Mouse (Mus musculus) Muller cell, postnatal 12 days (primary cell): Measurements from ENCODE around the gene Arl3.

ENCODE experiments used
- DNase-seq: peaks from one replicate; pipeline ENCODE4 v3.0.0-alpha.2; 2015; ENCODE audit errors: inconsistent ontology term

The Arl3 gene

DNA sequence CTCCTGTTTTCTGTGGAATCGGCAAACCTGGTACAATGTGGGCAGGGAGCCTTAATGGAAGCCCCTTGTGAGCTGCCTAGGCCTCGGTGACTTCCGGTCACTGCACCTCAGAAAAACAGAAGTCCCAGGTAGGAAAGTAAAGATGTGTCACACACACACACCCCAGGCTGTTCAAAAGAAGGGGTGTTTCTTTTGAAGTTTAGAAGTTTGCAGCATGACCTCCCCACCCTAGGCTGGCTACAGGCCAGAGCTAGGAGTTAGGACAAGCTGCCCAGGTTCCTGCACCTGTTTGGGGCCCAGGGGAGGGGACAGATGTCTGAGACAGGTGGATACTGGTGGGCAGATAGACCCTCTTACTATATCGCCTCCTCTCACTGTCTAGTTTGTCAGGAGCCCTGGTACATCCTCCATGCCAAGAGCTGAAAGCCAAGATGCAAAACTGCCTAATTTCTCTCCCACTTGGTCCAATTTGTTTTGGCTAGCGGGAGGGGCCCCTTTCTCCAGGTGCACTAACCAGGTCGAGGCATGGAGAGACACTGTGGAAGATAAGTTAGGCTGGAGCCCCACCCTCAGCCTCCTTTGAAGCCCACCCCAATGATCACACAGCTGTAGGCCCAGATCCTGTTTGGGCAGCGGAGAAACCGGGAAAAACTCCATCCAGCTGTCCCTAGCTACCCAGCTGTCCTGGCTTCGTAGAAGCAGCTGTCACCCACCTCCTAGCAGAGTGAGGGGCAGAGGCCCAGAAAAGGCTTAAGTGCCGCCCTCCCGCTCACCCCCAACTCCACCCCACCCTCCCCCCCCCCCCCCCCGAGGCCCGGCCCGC is 55.3 kb downstream of the Arl3 start:
- no peak for DNase-seq

DNA sequence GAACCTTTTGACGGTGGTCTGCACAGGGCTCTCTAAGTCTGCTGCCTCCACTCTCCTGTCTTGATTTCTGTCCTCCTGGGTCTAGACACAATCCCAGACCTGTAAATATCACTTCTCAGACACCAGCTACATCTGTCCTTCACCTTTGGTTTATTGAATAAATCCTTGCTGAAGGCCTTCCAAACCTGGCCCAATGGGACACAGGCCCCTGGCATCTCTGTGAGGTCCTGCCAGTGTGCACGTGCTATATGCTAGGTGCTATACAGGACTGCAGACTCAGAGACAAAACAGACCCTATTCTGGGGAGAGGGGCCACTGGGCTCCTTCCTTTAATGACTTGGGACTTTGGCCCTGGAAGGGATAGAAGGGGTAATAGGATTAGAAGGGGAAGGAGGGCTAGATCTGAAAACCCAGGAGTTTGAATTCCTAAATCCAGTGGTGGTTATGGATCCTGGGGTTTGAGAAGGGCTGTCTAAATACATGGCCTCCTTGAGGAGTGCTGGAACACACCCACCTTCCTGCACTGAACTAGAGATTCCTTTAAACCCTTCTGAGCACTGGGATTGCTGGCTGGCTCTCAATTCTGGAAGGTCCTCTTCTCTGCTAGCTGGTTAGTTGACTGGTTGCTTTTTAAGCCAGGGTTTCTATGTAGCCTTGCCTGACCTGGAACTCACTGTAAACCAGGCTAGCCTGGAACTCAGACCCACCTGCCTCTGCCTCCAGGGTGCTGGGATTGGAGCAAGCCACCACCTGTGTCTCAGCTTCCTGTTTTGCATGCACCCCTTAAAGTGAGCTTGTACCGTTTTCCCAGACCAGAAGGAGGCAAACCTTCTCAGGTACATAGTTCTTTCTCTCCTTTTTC is 56.1 kb downstream of the Arl3 start:
- no peak for DNase-seq

DNA sequence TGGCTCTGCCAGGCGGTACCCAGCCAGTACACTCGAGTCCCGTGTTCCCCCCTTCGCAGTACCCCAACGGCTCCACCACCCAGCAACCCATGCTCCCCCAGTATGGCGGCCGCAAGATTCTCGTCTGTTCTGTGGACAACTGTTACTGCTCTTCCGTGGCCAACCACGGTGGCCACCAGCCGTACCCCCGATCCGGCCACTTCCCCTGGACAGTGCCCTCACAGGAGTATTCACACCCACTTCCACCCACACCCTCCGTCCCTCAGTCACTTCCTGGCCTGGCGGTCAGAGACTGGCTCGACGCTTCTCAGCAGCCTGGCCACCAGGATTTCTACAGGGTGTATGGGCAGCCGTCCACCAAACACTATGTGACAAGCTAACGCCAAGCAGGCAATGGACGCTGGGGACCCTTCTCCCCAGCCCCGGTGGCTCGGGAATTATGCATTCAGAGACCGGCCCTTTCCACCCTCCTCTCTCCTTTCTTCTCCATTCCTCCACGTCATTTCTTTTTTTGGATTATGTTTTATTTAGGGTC is 57.6 kb downstream of the Arl3 start:
- no peak for DNase-seq

DNA sequence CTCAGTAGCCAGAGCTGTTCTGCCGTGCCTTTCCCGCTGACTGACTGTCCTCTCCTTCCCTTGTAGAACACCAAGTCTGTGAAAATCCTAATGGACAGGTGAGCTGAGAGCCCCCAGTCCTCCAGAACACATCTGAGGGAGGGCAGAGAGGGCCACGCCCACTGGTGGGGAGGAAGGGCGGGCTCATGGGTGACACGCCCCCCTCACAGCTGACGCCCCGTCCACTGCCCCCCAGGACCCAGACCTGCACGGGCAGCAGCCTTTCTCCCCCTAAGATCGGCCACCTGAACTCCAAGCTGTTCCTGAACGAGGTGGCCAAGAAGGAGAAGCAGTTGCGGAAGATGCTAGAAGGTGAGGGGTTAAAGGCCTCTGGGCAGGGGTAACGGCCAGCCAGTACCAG is 58.6 kb downstream of the Arl3 start:
- no peak for DNase-seq

DNA sequence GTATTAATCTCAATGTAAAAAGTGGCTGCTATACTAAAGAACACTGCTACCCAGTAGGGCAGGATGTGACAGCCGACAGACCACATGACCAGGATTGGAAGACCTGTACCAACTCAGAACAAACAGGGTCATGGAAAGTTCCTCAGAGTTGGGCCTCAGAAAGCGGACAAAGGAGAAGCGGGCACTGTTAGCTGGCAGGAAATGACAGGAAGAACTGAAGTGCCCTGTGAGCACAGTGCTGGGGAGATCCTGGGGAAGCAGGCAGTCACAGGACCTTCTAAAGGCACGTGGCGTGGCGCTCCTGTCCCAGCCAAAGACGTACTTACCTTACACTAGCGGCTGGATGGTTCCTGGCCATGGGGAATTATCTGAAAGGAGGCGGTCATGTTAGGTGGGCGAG is 61.7 kb downstream of the Arl3 start:
- no peak for DNase-seq

DNA sequence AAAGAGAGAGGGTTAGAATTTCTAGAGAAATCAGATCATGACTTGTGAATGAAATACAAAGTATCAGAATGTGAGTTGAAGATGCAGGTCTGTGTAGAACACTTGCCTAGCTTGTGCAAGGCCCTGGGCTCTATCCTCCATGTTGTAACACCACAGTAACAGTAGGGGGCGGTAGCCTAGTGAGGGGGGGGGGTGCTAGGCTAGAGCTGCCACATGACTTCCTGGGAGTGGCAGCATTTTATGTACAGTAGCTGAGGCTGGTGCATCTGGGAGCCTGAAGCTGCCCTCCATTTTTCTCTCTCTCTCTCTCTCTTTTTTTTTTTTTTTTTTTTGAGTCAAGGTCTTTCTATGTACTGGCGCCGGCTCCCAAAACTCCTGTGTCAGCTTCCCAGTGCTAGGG is 62.2 kb downstream of the Arl3 start:
- no peak for DNase-seq

DNA sequence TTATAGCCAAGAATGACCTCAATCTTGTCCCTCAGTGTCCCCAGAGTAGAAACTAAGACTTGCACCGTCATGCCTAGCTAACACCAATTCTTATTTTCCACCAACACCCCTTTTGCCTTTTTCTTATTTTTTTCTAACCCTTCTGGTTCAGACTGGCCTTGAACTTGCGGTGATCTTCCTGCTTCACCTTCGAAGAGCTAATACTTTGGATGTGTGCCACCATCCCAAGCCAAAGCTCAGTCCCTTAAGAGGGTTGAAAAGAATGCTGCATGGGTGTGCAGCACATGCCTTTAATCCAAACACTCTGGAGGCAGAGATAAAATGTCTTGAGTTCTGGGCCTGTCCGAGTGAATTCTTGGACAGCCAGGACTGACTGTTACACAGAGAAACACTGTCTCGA is 62.6 kb downstream of the Arl3 start:
- no peak for DNase-seq

DNA sequence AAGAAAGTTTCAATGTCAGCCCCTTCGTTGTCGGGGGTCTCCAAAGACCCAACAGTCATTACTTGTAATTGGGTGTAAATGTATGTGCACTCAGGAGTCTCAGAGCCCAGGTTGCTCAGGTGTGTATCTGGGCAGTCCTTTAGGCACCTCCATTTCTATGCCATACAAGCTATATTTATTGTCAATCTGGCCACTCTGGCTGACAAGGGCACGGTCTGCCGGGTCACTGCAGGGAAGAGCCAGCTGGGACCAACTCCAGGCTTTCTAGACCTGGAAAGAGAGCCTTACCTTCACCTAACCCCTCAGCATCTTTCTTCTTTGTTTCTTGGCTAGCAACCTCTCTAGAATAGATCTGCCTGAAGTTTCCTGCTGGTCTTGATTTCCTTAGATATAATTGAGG is 63.3 kb downstream of the Arl3 start:
- DNase-seq = no peak

DNA sequence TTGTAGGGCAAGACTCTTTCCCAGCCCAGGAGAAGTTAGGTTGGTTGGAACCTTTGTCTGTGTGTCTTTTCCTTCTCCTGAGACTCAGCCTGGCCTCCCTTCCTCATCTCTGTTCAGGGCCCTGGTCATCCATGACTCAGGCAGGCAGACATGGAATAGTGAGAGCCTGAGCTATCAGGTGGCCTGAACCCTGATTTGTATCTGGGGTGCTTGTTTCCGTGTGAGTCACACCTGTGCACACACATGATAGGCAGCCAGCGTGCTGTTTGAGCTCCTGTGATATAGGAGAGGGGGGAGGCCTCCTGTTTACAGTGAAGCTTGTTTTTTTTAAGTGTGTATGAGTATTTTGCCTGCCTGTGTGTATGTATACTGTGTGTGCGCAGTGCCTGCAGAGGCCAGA is 63.8 kb downstream of the Arl3 start:
- DNase-seq = no peak

DNA sequence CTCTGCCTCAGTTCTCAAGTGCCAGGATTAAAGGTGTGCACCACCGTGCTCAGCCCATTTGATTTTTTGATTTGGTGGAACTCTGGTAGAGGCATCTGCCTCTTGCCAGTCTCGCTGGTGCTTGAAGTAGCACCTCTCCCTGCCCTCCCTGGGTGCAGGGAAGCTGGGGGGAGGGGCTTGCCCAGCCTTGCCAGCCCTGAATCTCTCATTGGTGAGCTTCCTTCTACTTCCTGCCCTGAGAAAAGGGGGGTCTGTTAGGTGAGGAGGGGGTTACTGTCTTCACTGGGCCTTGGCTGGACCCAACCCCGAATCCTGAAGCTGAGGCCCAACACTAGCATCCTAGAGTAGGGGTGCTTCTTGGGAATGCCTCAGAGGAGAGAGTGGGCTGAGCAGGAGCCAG is 64.3 kb downstream of the Arl3 start:
- no peak for DNase-seq

DNA sequence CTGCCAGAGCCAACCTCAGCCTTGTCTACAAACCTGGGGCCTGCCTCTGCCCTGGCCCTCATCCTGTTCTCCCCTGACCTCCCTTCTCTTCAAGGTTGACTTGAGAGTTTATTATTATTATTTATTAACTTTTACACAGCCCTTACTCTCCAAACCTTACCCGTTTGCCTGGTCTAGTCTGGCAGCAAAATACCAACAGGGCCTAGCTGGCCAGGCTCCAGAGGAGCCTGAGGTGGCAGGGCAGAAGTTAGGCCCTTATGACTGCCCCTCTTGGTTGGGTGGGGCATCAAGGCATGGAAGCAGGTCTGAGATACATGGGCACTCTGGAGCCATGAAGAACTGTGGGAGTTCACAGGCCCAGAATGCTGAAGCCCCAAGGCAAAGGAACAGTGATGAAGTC is 65.2 kb downstream of the Arl3 start:
- DNase-seq = no peak

DNA sequence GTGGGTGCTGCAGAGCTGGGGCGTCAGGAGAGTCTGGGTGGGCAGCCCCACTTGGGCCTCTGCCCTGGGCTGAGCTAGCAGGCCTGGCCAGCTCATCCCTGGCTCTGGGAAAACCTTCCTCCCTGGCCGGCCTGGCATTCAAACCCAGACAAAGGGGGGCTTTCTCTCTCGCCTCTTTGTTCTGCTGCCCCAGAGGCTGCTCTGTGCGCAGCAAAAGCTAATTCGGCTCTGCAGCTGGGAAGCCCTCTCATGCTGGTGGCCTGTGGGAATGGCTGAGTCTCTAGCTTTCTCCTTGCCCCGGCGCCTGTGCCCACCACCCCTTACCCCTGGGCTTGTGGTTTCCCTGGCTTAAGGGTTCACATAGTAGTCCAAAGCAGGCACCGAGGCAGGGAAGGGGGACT is 65.8 kb downstream of the Arl3 start:
- peak; percentile 73 for DNase-seq

DNA sequence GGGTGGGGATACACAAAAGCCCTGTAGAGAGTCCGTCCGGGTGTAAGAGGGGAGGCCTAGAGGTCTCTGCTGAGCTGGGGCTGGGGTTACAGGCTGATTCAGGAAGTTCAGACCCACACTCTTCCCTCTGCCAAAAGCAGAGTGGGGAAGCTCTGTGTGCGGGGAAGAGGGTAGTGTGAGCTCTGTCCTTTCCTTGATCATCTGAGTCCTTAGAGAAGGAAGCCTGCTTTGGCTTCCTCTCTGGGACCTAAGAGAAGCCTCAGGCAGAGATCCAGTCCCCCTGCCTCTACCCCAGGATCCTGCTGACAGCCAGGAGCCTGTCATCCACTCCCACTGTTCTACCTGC is 66.7 kb downstream of the Arl3 start:
- DNase-seq = no peak

DNA sequence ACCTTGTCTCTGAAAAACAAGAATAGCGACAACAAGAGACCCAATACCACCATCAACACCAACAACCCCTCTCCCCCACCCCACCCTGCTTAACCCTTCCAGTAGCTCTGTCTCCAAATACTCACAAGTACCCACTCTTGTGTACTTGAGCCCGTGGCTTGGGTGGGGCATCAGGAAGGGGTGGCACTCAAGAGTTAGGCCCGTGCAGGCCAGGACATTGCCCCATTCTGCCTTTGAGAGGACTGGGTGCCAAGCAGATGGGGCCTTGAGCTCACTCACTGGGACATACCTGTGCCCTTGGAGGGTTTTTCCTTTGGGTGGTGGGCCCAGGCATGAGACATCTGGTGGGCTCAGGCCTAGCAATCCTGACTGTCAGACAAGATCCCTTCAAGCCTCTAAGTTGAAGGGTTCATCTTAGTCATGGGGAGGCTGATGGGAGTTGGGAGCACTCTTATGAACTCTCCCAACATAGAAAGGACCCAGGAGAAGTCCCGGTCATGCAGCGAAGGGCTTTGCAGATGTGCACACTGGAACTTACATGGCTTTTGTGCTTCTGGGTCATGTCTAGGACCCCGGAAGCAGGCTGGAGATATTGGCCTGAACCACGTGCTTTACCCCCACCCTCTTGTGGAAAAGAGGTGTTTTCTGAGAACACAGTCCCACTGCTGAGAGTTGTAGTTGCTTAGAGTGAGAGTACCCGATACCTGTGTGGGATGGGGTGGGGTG is 67.2 kb downstream of the Arl3 start:
- no peak for DNase-seq

DNA sequence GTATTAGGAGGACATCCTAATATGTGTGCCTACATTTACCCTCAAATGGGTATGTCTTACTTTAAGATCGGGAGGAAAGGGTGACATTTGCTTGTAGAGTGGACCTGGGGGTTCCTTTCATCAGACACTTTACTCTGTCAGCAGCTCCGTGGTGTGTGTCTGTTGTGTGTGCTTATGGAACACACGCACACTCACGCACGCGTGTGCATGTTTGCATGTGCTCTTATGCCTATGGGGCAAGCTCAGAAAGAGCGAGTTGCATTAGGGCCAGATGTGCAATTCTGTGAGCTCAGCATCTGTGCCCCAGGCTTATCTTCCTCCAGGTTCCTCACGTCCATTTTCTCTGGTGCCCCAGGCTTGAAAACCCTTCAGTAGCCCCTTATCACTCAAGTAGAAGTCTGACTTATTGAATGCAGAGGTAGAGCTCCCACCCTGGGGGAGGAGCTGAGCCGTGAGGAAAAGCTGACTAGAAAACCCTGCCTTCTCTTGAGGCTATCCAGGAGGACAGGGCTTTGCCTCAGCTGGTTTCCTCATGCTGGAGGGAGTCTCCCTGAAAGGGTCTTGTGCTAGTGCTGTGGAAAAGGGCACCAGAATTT is 68.1 kb downstream of the Arl3 start:
- DNase-seq = no peak

DNA sequence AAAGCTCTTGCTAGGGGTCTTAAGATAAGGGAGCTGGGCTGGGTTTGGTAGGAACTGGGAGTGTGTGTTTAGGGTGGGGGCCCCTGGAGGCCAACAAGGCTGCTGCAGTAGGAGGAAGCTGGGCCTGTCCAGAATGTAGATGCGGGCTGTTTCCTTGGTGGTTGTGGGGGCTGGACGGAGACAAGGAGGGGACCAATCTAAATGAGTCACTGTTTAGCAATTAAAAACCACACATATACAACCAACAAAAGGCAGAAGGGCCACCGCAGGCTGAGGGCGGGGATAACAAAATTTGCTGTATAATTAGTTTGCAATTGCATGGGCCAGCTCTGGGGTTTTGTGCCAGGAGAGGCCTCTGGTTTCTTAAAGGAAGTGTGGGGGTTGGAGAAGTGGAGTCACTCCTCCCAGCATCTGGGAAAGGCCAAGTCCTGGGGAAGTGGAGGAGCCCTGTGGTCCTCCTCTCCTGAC is 68.9 kb downstream of the Arl3 start:
- peak; percentile 92 for DNase-seq

DNA sequence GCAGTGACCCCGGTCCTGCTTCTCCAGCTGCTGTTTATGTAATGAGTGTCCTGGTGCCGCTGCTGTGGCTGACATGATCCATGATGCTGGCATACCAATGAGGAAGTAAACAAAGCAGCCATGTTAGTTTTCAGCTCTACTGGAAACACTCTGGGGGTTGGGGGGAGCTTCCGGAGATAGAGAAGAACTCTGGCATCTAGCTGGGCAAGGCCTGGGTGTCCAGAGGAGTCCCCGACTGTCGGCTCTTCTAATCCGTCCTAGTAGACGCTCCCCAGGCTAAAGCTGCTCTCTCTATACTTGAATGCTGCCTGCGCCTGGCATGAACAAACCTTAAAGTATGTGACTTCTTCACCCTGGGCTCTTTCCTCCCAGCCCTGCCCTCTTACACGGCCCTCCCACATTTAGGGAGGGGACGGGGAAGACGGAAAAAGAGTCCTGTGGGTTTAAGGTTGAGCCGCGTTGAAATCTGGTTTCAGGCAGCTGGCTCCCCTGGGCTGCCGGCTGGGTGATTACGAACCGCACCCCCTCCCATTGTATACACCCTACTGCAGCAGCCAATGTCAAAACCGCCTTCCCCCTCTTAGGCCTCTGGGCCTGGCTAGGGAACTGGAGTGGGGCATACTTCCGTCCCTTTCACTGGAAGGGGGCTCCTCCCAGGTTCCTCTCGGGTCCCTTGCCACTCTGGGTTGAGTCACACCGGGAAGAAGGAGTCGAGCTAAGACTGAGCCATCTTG is 69.5 kb downstream of the Arl3 start:
- DNase-seq = peak; percentile 92

DNA sequence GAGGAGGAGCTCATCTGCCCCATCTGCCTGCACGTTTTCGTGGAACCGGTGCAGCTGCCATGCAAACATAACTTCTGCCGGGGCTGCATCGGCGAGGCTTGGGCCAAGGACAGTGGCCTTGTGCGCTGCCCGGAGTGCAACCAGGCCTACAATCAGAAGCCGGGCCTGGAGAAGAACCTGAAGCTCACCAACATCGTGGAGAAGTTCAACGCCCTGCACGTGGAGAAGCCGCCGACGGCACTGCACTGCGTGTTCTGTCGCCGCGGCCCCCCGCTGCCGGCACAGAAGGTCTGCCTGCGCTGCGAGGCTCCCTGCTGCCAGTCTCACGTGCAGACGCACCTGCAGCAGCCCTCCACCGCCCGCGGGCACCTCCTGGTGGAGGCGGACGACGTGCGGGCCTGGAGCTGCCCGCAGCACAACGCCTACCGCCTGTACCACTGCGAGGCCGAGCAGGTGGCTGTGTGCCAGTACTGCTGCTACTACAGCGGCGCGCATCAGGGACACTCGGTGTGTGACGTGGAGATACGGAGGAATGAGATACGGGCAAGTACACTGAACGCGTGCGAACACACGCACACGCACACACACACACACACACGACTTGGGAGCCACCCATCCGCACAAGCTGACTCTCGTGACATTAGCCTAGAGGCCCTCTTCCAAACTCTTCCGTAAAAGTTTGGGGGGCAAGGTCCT is 70.4 kb downstream of the Arl3 start:
- DNase-seq = peak; percentile 78

DNA sequence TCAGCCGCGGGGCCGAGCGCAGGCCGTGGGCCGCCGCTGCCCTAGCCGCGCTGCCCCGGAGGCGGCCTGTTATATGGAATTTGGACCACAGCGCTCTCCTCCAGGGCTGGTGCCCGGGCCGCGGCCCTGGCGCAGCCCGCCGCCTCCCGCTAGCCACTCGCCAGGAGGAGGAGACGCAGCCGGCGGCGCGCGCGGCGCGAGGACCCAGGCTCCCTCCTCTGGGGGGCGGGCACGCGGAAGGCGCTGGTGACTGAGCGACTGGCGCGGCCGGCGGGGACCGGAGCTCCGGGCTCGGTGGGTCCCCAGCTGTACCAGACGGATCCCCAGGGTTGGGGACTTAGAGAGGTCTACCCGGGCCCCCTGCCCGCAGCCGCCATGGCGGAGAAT is 70.9 kb downstream of the Arl3 start:
- peak; percentile 81 for DNase-seq

DNA sequence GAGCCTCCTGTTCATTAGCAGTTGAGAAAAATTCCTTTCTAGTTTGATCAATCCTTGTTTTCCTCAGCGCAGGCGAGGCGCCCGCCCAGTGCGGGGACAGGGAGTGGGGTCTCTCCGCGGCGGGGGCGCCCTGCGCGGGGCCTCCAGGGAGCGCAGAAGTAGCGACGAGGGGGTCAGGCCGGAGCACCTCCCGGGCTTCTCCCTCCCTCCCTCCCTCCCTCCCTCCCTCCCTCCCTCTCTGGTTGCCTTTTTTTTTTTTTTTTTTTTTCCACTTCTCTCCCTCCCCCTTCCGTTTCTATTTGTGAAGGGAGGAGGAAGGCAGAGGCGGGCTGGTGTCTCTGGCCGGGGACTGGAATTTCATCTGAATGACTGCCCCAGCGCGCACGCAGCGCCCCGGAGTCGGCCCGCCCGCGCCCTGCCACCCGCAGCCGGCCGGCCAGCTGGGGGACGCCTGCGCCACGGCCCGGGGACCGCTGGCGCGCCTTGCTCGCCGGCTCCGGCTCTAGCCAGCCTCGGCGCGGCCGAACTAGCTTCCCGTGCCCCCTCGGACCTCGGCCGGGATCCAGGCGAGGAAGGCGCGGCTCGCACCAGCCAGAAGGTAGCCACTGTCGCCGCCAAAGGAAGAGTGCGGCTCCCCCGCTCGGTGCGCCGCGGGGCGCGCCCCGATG is 71.5 kb downstream of the Arl3 start, which contains the start of gene Trim8:
Trim8 (plus strand) TSS at position 302 of the 668 bp plus-strand sequence.
- peak; percentile 95 for DNase-seq
